Mouse (Mus musculus) cerebellum, postnatal 36 days (tissue): ENCODE data around the gene Vmn1r39.
"Not testable (repeated sequence)": the region's sequence is repeated elsewhere in the genome, so short reads cannot be mapped to it uniquely, and the experiment has no call there.

Experiments used
- DNase-seq, 2 experiments: peaks; one replicate each; pipeline ENCODE4 v3.0.0; 2021 to 2022; ENCODE audit warnings: mixed read lengths in 2 of 2

Gene Vmn1r39

DNA sequence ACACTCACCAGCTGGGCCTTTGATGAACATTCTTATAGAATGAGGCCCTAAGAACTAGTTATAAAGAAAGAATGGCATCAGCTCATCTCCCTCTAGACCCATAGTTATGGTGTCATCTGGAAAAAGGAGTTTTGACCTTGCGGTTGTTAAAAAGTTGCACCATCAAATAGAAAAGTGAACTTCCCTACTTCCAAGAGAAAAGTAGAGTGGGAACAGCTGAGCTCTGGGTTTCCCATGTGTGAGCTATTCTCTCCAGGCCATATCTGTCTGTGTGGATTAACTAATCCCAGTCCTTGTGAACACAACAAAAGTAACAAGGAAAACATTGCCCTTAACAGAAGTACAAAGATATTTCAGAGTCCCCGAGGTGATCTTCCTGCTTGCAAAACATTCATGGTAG, at the start of gene Vmn1r39:
Gene Vmn1r39, minus strand, starts transcription at position 101 of the 400 bp plus-strand sequence.
- no peak for DNase-seq

DNA sequence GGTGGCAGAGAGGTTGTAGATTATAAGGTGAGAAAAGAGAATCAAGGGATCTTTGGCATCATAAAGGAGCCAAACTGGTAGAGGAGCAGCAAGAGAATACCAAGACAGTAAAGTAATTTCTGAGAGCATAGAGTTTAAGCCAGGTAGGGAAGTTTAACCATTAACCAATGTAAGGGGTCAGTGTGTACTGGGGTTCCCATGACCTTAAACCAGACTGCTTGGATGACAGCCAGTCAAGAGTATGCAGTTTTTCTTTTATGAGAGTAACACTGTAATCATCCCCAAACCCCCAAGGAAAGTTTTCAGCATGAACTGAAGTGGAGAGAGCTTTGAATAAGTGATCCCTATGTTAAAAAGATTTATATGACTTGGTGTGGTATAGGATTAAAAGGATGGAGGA, 49.0 kb upstream of the Vmn1r39 start:
- DNase-seq, result no peak

DNA sequence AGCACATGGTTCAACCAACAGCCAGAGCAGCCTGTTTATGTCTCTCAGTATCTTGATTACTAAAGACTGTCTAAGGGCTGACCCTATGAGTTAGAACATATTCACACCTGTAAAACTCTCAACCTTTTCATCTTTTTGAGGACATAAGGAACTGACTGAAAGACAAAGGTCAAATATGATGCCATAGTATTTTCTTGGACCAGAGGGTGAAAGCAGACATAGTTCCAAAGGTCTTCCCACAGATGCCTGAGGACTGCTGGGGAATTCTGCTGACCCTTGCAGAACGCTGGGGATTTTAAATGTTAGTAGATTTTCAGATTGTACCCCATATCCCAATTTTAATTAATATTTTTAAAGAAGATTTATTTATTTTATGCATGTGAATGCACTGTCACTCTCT, 47.9 kb upstream of the Vmn1r39 start:
- no peak for DNase-seq

DNA sequence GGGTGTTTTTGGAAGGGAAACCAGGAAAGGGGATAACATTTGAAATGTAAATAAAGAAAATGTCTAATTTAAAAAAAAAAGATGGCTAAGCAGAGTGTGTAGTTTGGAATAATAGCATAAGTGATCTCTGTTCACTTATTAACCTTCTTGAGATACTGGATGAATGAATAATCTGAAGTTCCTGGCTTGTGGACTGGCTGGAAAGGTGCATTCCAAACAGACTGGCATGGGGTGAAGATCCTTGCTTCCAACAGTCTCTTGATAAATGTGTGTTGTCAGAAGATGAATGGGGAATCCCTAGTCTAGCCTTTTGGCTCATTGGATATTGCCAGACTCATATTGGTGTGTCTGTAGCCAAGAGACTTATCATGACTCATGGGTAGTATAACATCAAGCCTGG, 45.8 kb upstream of the Vmn1r39 start:
- no peak for DNase-seq

DNA sequence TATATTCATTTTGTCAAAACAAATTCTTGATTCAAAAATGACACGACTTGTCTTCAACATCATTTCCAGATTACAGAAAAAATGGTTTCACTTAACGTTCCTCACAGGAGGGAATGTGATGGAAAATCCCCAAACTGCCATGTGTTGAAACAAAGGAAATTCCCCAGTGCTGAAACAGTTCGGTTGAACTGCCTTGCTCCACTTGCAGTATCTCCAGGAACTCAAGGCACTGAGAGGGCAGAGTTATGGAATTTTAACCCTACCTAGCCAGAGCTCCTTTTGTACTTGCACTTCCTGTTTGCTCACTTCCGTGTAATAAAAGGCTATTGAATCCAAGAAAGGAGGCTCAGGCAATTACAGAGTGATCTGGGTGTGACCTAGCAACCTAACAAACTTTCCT, 38.5 kb upstream of the Vmn1r39 start:
- DNase-seq, result no peak

DNA sequence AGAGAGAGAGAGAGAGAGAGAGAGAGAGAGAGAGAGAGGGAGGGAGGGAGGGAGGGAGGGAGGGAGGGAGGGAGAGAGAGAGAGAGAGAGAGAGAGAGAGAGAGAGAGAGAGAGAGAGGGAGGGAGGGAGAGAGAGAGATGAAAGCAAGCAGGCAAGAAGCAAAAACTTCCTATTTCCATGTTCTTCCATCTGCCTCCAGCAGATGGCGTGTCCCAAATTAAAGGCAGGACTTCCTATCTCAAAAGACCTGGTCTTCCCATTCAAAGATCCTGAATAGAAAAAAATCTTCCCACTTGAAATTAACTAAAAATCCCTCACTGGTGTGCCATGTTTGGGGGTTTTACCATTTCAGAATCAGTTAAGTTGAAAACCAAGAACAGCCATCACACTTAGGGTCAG, 30.2 kb upstream of the Vmn1r39 start:
- DNase-seq, result peak; percentile 6 to 20

DNA sequence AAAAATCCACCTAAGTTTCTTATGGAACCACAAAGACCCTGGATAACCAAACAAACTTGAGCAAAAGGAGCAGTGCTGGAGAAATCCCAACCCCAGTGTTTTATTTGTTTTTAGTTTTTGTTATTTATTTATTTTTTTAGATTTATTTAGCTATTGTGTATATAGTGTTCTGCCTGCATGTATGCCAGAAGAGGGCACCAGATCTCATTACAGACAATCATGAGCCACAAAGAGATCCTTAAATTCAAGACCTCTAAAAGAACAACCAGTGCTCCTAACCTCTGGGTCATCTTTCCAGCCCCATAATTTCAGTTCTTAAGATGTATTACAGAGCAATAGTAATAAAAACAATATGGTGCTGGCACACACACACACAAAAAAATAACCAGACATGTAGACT, 26.5 kb upstream of the Vmn1r39 start:
- DNase-seq, result no peak

DNA sequence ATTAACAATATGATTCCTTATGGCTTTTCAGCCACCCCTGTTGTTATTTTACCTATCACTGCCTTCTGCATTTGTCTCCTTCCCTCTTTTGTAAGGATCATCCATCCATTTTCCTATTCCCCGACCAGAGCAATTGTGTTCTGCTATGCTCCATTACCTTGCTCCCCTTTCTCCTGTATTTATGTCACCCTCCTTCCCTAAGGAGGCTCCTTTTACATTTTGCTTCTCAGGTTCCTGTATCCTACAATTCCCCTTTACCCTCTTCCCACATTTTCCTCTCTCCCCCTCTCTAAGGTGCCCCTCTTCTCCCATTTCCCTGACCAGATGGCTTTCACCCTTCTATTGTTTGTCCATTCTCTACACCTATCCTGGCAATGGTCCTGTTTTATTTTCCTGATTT, 4.1 kb downstream of the Vmn1r39 start:
- DNase-seq, result no peak

DNA sequence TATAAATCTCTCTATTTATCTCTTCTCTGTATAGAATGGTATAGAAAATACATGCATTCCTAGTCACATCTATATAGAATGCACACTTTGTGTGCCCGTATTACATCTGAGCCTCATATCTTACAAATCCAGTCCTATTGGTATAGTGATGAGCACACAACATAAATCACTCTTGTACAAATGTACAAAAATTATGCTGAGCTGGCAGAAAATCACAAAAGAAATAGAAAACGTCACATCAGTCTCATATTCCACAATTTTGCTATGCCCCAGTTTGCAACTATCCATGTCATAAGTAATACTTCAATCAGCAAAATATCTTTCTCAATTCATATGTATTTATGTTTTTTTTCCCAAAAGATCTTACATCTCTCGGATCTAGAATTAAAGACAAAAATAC, 4.7 kb downstream of the Vmn1r39 start:
- no peak for DNase-seq

DNA sequence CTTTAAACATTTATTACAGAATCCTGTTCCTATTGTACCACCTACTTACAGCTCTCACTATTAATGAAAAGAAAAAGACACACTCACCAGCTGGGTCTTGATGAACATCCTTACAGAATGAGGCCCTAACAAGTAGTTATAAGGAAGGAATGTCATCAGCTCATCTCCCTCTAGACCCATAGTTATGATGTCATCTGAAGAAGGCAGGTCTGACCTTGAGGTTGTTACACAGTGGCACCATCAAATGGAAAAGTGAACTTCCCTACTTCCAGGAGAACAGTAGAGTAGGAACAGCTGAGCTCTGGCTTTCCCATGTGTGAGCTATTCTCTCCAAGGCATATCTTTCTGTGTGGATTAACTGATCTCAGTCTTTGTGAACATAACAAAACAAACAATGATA, 27.9 kb downstream of the Vmn1r39 start, which contains the start of gene Vmn1r38:
Gene Vmn1r38, minus strand, starts transcription at position 101 of the 400 bp plus-strand sequence.
- DNase-seq, result not testable (repeated sequence)
